Mouse (Mus musculus): ENCODE results near the gene Gpr4.

Gene Gpr4

GRCm38 (mm10) chr7:19209494-19209893 is 2.8 kb upstream of the Gpr4 start:
- no peaks in the 10 kb centered on the region; the same call in 1 of the 2 replicates for H3K27me3 ChIP-seq (ENCODE audit: control insufficient read depth, insufficient read depth, low read length, poor library complexity, severe bottlenecking)

DNA sequence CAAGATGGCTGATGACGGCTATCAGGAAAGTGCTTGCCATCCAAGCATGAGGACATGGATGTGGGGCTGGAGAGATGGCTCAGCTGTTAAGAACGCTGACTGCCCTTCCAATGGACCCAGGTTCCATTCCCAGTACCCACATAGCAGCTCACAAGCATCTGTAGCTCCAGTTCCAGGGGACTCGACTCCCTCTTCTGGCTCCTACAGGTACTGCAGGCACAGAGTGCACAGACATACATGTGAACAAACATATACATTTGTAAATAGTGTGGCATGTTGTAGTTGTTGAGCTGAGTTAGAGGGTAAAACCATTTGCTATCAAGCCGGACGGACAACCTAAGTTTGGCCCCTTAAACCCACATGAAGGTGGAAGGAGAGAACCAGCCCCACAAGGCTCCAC is 2.3 kb upstream of the Gpr4 start:
- Histone ChIP-seq H3K36me3 (ENCODE audit: control insufficient read depth, insufficient read depth, low read length, poor library complexity, severe bottlenecking) (no peaks in the 10 kb centered on the region), H3K27me3 (ENCODE audit: control insufficient read depth, insufficient read depth, low read length, poor library complexity, severe bottlenecking) (no peaks in the 10 kb centered on the region; the same call in 1 of the 2 replicates)
- peak; percentile 30 for DNase-seq (ENCODE audit: low read depth, low spot score)

More at GRCm38 (mm10) chr7:19209494-19209893, 2.8 kb upstream of the Gpr4 start:
- no peak for DNase-seq (ENCODE audit: low read depth, low spot score)
- no peaks in the 10 kb centered on the region for H3K36me3 ChIP-seq (ENCODE audit: control insufficient read depth, insufficient read depth, low read length, poor library complexity, severe bottlenecking)

- DNase-seq (ENCODE audit: low read depth, low spot score) = no peak
- H3K36me3 ChIP-seq (ENCODE audit: control insufficient read depth, insufficient read depth, low read length, poor library complexity, severe bottlenecking) = no peaks in the 10 kb centered on the region
- no peaks in the 10 kb centered on the region; the same call in 1 of the 2 replicates for H3K27me3 ChIP-seq (ENCODE audit: control insufficient read depth, insufficient read depth, low read length, poor library complexity, severe bottlenecking)
Observed at GRCm38 (mm10) chr7:19211041-19211675, 1.2 kb upstream of the Gpr4 start.

- no peaks in the 10 kb centered on the region; the same call in 1 of the 2 replicates for H3K27me3 ChIP-seq (ENCODE audit: control insufficient read depth, insufficient read depth, low read length, poor library complexity, severe bottlenecking)
- no peaks in the 10 kb centered on the region for H3K36me3 ChIP-seq (ENCODE audit: control insufficient read depth, insufficient read depth, low read length, poor library complexity, severe bottlenecking)
- no peak for DNase-seq (ENCODE audit: low read depth, low spot score)
Observed at GRCm38 (mm10) chr7:19213385-19213784, 1.0 kb downstream of the Gpr4 start.

DNA sequence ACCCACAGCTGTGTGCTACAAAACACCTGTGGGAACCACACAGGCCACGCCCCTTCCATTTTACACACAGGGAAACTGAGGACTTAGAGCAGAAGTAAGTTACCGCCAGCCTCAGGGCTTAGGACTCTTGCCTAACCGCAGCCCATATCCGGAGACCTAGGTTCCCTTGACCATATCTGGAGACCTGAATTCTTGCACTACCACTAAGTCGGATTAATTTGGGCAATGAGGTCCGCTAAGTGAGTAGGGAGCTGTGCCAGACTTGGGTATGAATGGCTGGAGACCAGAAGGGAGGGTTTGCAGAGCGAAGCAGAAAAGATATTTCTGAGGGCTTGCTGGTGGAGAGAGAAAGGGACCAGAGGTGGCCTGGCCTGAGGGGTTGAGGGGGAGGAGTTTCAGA is 2.0 kb downstream of the Gpr4 start:
- Histone ChIP-seq H3K27me3 (ENCODE audit: control insufficient read depth, insufficient read depth, low read length, poor library complexity, severe bottlenecking) (no peaks in the 10 kb centered on the region; the same call in 1 of the 2 replicates), H3K36me3 (ENCODE audit: control insufficient read depth, insufficient read depth, low read length, poor library complexity, severe bottlenecking) (no peaks in the 10 kb centered on the region)
- no peak for DNase-seq (ENCODE audit: low read depth, low spot score)

- Histone ChIP-seq H3K36me3 (ENCODE audit: control insufficient read depth, insufficient read depth, low read length, poor library complexity, severe bottlenecking) (no peaks in the 10 kb centered on the region), H3K27me3 (ENCODE audit: control insufficient read depth, insufficient read depth, low read length, poor library complexity, severe bottlenecking) (no peaks in the 10 kb centered on the region; the same call in 1 of the 2 replicates)
Observed at GRCm38 (mm10) chr7:19214940-19215339, 2.6 kb downstream of the Gpr4 start.

DNA sequence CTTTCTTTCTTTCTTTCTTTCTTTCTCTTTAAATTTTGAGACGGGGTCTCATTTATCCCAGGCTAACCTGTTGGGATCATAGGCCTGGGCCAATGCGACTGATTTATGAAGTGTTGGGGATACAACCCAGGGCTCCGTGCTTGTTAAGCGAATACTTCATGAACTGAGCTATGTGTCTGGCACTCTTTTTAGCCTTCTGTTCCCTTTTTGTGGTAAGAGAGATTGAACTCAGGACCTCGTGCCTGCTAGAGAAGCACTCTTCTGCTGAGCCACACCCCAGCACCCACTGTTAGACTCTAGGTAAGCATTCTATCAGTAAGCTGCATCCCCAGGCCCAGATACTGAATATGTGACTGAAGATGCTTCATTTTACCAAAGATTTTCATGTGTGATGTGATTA is 5.2 kb downstream of the Gpr4 start:
- no peaks in the 10 kb centered on the region for H3K36me3 ChIP-seq (ENCODE audit: control insufficient read depth, insufficient read depth, low read length, poor library complexity, severe bottlenecking)
- peak; percentile 37 for DNase-seq (ENCODE audit: low read depth, low spot score)
- no peaks in the 10 kb centered on the region; the same call in 1 of the 2 replicates for H3K27me3 ChIP-seq (ENCODE audit: control insufficient read depth, insufficient read depth, low read length, poor library complexity, severe bottlenecking)

More at GRCm38 (mm10) chr7:19214940-19215339, 2.6 kb downstream of the Gpr4 start:
- no peak for DNase-seq (ENCODE audit: low read depth, low spot score)

DNA sequence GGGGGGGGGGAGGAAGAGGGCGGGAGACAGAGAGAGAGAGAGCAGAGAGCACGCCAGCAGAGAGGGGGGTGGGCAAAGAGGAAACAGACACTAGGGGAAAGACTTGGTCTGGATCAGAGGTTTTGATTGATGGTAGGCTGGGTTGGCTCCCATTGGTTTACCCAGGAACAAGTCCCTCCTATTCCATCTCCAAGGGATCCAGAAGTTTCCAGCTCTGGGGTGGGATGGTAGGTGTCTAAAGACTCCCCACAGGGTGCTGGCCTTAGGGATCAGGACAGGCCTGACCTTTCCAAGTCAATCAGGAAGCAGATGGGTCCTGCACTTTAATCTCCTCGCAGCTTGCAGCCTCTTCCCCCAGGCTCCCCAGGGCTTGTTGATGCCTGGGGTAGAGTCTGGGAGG is 5.6 kb downstream of the Gpr4 start:
- Histone ChIP-seq H3K36me3 (ENCODE audit: control insufficient read depth, insufficient read depth, low read length, poor library complexity, severe bottlenecking) (no peaks in the 10 kb centered on the region), H3K27me3 (ENCODE audit: control insufficient read depth, insufficient read depth, low read length, poor library complexity, severe bottlenecking) (no peaks in the 10 kb centered on the region)
- peak; percentile 22 for DNase-seq (ENCODE audit: low read depth, low spot score)

DNA sequence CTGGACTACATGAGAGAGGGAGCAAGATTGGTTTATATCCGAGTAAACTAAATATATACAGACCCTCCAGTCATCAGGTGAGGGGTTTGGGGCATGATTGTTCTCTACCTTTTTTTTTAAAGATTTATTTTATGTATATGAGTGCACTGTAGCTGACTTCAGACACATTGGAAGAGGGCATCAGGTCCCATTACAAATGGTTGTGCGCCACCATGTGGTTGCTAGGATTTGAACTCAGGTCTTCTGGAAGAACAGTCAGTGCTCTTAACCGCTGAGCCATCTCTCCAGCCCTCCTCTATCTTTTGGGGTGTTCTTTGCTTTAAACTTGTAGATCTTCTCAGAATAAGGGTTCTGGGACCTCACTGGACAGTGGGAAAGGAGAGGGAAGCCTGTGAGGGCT is 7.7 kb downstream of the Gpr4 start:
- no peaks in the 10 kb centered on the region for H3K36me3 ChIP-seq (ENCODE audit: control insufficient read depth, insufficient read depth, low read length, poor library complexity, severe bottlenecking)
- DNase-seq (ENCODE audit: low read depth, low spot score) = peak; percentile 45
- H3K27me3 ChIP-seq (ENCODE audit: control insufficient read depth, insufficient read depth, low read length, poor library complexity, severe bottlenecking) = no peaks in the 10 kb centered on the region

DNA sequence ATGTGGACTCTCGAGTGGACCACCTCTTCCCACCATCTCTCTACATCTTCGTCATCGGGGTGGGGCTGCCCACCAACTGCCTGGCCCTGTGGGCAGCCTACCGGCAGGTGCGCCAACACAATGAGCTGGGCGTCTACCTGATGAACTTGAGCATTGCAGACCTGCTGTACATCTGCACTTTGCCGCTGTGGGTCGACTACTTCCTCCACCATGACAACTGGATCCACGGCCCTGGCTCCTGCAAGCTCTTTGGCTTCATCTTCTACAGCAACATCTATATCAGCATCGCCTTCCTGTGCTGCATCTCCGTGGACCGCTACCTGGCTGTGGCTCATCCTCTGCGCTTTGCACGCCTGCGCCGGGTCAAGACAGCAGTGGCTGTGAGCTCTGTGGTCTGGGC is 9.9 kb downstream of the Gpr4 start:
- no peak for DNase-seq (ENCODE audit: low read depth, low spot score)
- Histone ChIP-seq H3K36me3 (ENCODE audit: control insufficient read depth, insufficient read depth, low read length, poor library complexity, severe bottlenecking) (no peaks in the 10 kb centered on the region), H3K27me3 (ENCODE audit: control insufficient read depth, insufficient read depth, low read length, poor library complexity, severe bottlenecking) (no peaks in the 10 kb centered on the region)

DNA sequence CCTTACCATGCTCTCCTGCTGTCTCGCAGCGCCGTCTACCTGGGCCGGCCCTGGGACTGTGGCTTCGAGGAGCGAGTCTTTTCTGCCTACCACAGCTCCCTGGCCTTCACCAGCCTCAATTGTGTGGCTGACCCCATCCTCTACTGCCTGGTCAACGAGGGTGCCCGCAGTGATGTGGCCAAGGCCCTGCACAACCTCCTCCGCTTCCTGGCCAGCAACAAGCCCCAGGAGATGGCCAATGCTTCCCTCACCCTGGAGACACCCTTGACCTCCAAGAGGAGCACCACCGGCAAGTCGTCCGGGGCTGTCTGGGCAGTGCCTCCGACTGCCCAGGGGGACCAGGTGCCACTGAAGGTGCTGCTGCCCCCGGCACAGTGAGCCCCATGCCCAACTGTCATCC is 10.5 kb downstream of the Gpr4 start:
- H3K27me3 ChIP-seq (ENCODE audit: control insufficient read depth, insufficient read depth, low read length, poor library complexity, severe bottlenecking) = no peaks in the 10 kb centered on the region
- DNase-seq (ENCODE audit: low read depth, low spot score) = no peak
- H3K36me3 ChIP-seq (ENCODE audit: control insufficient read depth, insufficient read depth, low read length, poor library complexity, severe bottlenecking) = no peaks in the 10 kb centered on the region

- DNase-seq (ENCODE audit: low read depth, low spot score) = no peak
- no peaks in the 10 kb centered on the region for H3K36me3 ChIP-seq (ENCODE audit: control insufficient read depth, insufficient read depth, low read length, poor library complexity, severe bottlenecking)
- H3K27me3 ChIP-seq (ENCODE audit: control insufficient read depth, insufficient read depth, low read length, poor library complexity, severe bottlenecking) = no peaks in the 10 kb centered on the region
Observed at GRCm38 (mm10) chr7:19224933-19225332, 12.6 kb downstream of the Gpr4 start.

DNA sequence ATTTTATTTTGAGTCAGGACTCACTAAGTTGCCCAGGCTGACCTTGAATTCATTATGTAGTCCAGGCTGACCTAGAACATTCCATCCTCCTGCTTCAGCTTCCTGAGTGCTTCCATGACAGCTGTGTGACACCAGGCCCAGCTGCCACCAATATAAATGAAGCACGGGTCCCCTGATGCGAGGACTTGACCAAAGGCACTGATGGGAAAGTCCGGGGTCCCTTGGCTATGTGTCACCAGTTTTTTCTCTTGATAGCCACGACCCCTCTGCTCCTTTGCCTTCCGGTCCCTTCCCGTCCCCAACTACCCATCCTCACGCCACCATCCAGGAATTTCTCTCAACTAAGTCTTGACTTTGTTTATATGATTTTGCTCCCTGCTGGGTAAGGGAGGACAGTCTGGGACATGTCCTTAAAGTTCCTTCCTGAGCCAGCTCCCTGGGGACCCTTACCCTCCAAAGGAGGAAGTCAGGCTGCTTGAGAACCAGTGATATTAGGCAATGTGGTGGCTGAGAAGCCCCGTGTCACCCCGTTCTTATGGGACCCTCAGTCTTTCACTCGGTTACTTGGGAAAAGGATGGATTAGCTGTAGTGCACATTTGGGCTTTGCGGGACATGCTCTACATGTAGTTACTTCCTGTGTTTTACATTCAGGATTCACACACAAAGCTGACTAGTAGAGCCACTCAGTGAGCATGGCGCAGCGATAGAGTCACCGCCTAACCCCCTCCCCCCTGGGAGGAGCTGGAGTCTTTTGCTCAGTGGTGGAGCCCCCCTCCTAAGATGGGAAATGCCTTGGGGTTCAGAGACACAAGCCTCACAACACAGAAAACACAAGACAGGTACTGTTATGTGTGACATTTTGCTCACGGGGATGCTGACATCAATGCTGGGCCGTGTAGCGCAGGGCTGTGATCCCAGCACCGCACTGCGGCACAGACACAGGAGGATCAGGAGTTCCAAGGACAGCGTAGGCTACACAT is 14.8 kb downstream of the Gpr4 start:
- DNase-seq (ENCODE audit: low read depth, low spot score) = peak; percentile 62
- Histone ChIP-seq H3K27me3 (ENCODE audit: control insufficient read depth, insufficient read depth, low read length, poor library complexity, severe bottlenecking) (no peaks in the 10 kb centered on the region), H3K36me3 (ENCODE audit: control insufficient read depth, insufficient read depth, low read length, poor library complexity, severe bottlenecking) (no peaks in the 10 kb centered on the region; the same call in 1 of the 2 replicates)

- H3K36me3 ChIP-seq (ENCODE audit: control insufficient read depth, insufficient read depth, low read length, poor library complexity, severe bottlenecking) = no peaks in the 10 kb centered on the region; the same call in 1 of the 2 replicates
- DNase-seq (ENCODE audit: low read depth, low spot score) = peak; percentile 100
- no peaks in the 10 kb centered on the region for H3K27me3 ChIP-seq (ENCODE audit: control insufficient read depth, insufficient read depth, low read length, poor library complexity, severe bottlenecking)
Observed at GRCm38 (mm10) chr7:19227883-19228792, 15.8 kb downstream of the Gpr4 start, which contains the start of gene Opa3. Gene Opa3 (plus strand): TSS chr7:19228334.
